Mouse (Mus musculus): ENCODE measurements around the gene Olfr1322. TPM values are rescaled to one million over a fixed set of nuclear protein-coding genes. Genes with fewer than 3 reads are reported as not detected.

Olfr1322 gene
- not detected in 2 replicates for polyA plus RNA-seq (2014; fragmentation: Nextera tagmentation; extraction: Ambion mirVana)

- WGBS, result 91% methylated on average over 2 of the region's 2 CpGs
These were observed at the start of gene Olfr1322 for GRCm38 (mm10) chrX:49891383-49891782. TSS of gene Olfr1322 (minus strand) at chrX:49891483.

GRCm38 (mm10) chrX:49877651-49878349 lies 13.5 kb downstream of the Olfr1322 start:
- no peak overlapping the region for H3K4me2 ChIP-seq (ENCODE audit: low read length)
- peak; percentile 50 for ATAC-seq
- no peak overlapping the region for H3K4me3 ChIP-seq (ENCODE audit: low read depth, low read length)
- H3K27me3 ChIP-seq (replicated peaks; ENCODE audit: control insufficient read depth, insufficient read depth, low read length), result no peaks in the 10 kb centered on the region
- no peaks in the 10 kb centered on the region for H3K36me3 ChIP-seq (ENCODE audit: control insufficient read depth, insufficient read depth, low read length)
- peak; percentile 31 for DNase-seq (ENCODE audit: low spot score)
- no peaks in the 10 kb centered on the region for H3K9me3 ChIP-seq (replicated peaks; ENCODE audit: control insufficient read depth, low read length)
- H3K4me1 ChIP-seq (ENCODE audit: control insufficient read depth, insufficient read depth, low read length), result no peaks in the 10 kb centered on the region
- H3K9ac ChIP-seq (ENCODE audit: low read length), result no peak overlapping the region
- WGBS, result 72% methylated on average over 4 of the region's 4 CpGs
- H3K27ac ChIP-seq (ENCODE audit: low read depth, low read length), result no peak overlapping the region

More at GRCm38 (mm10) chrX:49891383-49891782, at the start of gene Olfr1322:
- Histone ChIP-seq H3K27me3 (replicated peaks; ENCODE audit: control insufficient read depth, insufficient read depth, low read length) (no peaks in the 10 kb centered on the region), H3K36me3 (ENCODE audit: control insufficient read depth, insufficient read depth, low read length) (no peaks in the 10 kb centered on the region), H3K4me2 (ENCODE audit: low read length) (no peak within 1 kb of the TSS), H3K27ac (ENCODE audit: low read depth, low read length) (no peak within 1 kb of the TSS), H3K4me1 (ENCODE audit: control insufficient read depth, insufficient read depth, low read length) (no peaks in the 10 kb centered on the region), H3K9me3 (replicated peaks; ENCODE audit: control insufficient read depth, low read length) (no peaks in the 10 kb centered on the region), H3K4me3 (ENCODE audit: low read depth, low read length) (no peak within 1 kb of the TSS), H3K9ac (ENCODE audit: low read length) (no peak within 1 kb of the TSS)
- DNase-seq (ENCODE audit: low spot score) (no peak), ATAC-seq (no peak)

Other genes with a start within 250 kb of the Olfr1322 start
- not detected in 2 replicates for gene Olfr1320, start 219.2 kb downstream of the Olfr1322 start, polyA plus RNA-seq (2014; fragmentation: Nextera tagmentation; extraction: Ambion mirVana)
- gene Olfr1321, start 156.4 kb downstream of the Olfr1322 start, polyA plus RNA-seq (2014; fragmentation: Nextera tagmentation; extraction: Ambion mirVana), result not detected in 2 replicates
- gene Igsf1, start 93.7 kb downstream of the Olfr1322 start, polyA plus RNA-seq (2014; fragmentation: Nextera tagmentation; extraction: Ambion mirVana), result 5.4 and 5.9 TPM in 2 replicates
- gene Olfr1323, start 127.9 kb upstream of the Olfr1322 start, polyA plus RNA-seq (2014; fragmentation: Nextera tagmentation; extraction: Ambion mirVana), result not detected in 2 replicates